Mouse (Mus musculus): ENCODE data around the gene Plekhg3. TPM values are rescaled to one million over a fixed set of nuclear protein-coding genes. Genes with fewer than 3 reads are reported as not detected.

The Plekhg3 gene
- total and polyA plus RNA-seq, 2 experiments, result 16.5 to 17.1 TPM

DNA sequence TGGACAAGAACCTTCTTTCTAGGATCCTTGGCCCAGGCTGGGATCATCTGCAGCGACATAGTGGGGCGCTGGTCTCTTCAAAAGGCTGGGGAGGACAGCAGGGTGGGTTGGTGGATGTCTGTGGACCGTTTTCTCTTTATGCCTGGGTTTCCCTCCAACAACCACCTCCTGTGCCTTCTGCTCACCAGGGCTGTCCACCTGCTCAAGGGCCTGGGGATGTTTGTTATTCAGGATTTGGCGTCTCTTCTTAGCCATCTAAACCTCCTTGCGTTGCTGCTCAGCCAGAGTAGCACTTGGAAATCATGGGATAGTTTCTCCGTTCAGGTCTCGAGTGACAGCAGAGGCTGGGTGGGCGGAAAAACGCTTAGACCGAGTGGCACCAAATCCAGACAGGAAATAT is 35.6 kb downstream of the Plekhg3 start:
- WGBS, result 92% methylated on average over 10 of the region's 10 CpGs
- Histone ChIP-seq H3K4me1 (ENCODE audit: control insufficient read depth, insufficient read depth, low read length) (no peaks in the 10 kb centered on the region), H3K4me3 (ENCODE audit: insufficient read depth, low read depth, low read length) (no peak overlapping the region), H3K27ac (replicated peaks; ENCODE audit: insufficient read depth, low read depth, low read length) (no peak overlapping the region), H3K27me3 (ENCODE audit: control insufficient read depth, insufficient read depth, low read length) (no peaks in the 10 kb centered on the region), H3K36me3 (ENCODE audit: control insufficient read depth, insufficient read depth, low read length) (peaks cover 38% of the 10 kb centered on the region), H3K9ac (ENCODE audit: low read depth, low read length) (no peak overlapping the region), H3K79me2 (ENCODE audit: control insufficient read depth, insufficient read depth, low read length) (no peaks in the 10 kb centered on the region)
- TF ChIP-seq POLR2A (IDR thresholded peaks at IDR 0.05; ENCODE audit: extremely low read depth, insufficient read depth, low read length) (no peak), CTCF (IDR thresholded peaks at IDR 0.05; ENCODE audit: low read depth, low read length) (no peak)
- no peak for DNase-seq (ENCODE audit: extremely low read depth, low read depth, low spot score)

DNA sequence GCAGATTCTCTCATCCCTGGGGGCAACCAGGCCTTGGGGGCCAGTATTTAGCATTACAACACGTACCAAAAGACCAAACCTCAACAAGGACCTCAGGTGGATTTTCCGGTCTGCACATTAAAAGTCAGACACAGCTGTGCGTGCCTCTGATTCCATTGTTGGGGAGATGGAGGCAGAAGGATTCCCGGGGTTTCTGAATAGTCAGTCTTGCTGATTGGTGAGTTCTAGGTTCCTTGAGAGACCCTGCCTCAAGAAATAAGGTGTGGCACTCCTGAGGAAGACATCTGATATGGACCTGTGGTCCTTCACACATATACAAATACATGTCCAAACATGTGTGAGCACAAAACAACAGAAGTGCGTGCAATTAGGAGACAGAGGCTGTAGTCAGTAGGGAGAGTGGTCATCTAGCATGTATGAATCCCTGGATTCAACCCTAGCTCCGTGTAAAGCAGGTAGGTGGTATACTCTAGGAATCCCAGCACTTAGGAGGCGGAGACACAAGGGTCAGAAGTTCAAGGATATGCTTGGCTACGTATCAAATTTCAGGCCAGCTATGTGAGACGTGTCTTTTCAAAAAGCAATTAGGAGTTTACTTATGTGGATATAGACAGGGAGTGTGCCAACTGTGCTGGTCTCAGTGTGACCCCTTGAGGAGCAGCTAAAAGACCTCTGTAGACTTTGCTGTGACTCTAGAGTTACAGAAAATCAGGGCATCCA is 39.7 kb downstream of the Plekhg3 start:
- H3K27me3 ChIP-seq (ENCODE audit: control insufficient read depth, insufficient read depth, low read length), result no peaks in the 10 kb centered on the region
- H3K79me2 ChIP-seq (ENCODE audit: control insufficient read depth, insufficient read depth, low read length), result no peaks in the 10 kb centered on the region
- H3K9ac ChIP-seq (ENCODE audit: low read depth, low read length), result no peak overlapping the region
- H3K4me1 ChIP-seq (ENCODE audit: control insufficient read depth, insufficient read depth, low read length), result no peaks in the 10 kb centered on the region
- peak; percentile 50 for DNase-seq (ENCODE audit: extremely low read depth, low read depth, low spot score)
- no peak for TF ChIP-seq POLR2A (IDR thresholded peaks at IDR 0.05; ENCODE audit: extremely low read depth, insufficient read depth, low read length)
- TF ChIP-seq CTCF (IDR thresholded peaks at IDR 0.05; ENCODE audit: low read depth, low read length), result no peak
- peaks cover 26% of the 10 kb centered on the region for H3K36me3 ChIP-seq (ENCODE audit: control insufficient read depth, insufficient read depth, low read length)
- no peak overlapping the region for H3K27ac ChIP-seq (replicated peaks; ENCODE audit: insufficient read depth, low read depth, low read length)
- H3K4me3 ChIP-seq (ENCODE audit: insufficient read depth, low read depth, low read length), result no peak overlapping the region
- 64% methylated on average over 9 of the region's 9 CpGs for WGBS

DNA sequence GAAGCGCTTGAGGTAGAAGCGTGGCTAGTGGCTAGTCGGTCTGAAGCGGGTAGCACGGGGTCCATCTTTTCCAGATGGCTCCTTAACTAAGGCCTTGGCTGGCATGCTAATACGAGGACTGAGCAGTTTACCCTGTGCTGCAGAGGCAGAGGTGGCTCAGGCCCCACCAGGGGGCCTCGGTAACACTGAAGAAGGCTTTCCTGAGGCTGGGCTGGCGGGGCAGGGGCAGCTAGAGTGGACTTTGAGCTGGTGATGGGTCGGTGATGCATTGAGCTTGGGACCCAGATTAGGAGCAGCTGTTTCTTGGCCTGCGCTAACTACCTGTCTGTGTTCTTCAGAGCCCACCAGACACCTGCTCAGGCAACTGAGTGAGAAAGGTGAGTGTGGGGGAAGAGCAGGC is 40.6 kb downstream of the Plekhg3 start:
- no peaks in the 10 kb centered on the region for H3K4me1 ChIP-seq (ENCODE audit: control insufficient read depth, insufficient read depth, low read length)
- H3K27me3 ChIP-seq (ENCODE audit: control insufficient read depth, insufficient read depth, low read length), result no peaks in the 10 kb centered on the region
- H3K9ac ChIP-seq (ENCODE audit: low read depth, low read length), result no peak overlapping the region
- H3K4me3 ChIP-seq (ENCODE audit: insufficient read depth, low read depth, low read length), result no peak overlapping the region
- peaks cover 25% of the 10 kb centered on the region for H3K36me3 ChIP-seq (ENCODE audit: control insufficient read depth, insufficient read depth, low read length)
- H3K79me2 ChIP-seq (ENCODE audit: control insufficient read depth, insufficient read depth, low read length), result no peaks in the 10 kb centered on the region
- 88% methylated on average over 10 of the region's 10 CpGs for WGBS
- no peak for TF ChIP-seq POLR2A (IDR thresholded peaks at IDR 0.05; ENCODE audit: extremely low read depth, insufficient read depth, low read length)
- no peak for TF ChIP-seq CTCF (IDR thresholded peaks at IDR 0.05; ENCODE audit: low read depth, low read length)
- H3K27ac ChIP-seq (replicated peaks; ENCODE audit: insufficient read depth, low read depth, low read length), result no peak overlapping the region
- no peak for DNase-seq (ENCODE audit: extremely low read depth, low read depth, low spot score)

DNA sequence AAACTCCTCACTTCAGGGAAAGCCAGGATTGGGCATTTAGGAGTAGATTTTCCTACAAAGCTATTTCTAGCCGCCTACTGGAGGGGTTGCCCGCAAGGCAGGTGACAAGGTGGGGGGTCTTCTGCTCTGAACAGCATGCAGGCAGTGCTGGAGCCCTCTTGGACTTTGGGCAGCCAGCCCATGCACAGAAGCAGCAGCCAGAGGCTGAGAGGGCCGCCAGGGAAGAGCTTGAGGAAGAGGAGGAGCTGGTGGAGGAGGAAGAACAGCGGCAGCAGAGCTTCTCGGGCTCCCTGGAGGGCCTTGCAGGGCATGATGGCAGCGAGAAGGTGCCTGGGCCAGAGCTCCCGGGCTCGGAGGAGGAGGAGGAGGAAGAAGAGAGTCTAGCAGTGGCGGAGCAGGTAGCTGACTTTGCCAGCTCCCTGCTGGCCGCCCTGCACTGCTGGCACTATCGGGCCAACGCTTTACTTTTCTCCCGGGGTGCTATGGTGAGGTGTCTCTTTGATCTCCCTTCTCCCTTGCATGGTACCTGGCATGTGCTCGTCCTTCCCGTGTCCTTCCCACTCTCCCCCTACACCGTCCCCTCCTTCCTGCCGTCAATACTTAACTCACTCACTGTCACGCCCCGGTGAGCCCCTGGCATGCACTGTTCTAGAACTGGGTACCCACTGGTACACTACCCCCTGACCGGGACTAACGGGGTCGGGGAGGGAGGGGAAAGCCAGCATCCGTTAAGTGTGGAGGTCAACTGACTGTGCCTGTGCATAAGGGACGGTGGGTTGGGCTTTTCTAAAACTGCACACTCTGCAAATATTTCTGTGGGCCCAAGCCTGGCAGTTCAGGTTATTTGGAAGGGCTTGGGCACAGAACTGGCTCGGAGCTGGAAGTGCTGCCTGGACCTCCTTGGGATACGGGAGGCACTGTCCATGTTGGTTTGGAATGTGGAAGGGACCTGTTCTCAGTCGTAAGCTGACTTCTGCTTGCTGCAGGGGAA is 41.9 kb downstream of the Plekhg3 start:
- no peak overlapping the region for H3K27ac ChIP-seq (replicated peaks; ENCODE audit: insufficient read depth, low read depth, low read length)
- no peak overlapping the region for H3K4me3 ChIP-seq (ENCODE audit: insufficient read depth, low read depth, low read length)
- H3K79me2 ChIP-seq (ENCODE audit: control insufficient read depth, insufficient read depth, low read length), result no peaks in the 10 kb centered on the region
- no peak overlapping the region for H3K9ac ChIP-seq (ENCODE audit: low read depth, low read length)
- peaks cover 24% of the 10 kb centered on the region for H3K36me3 ChIP-seq (ENCODE audit: control insufficient read depth, insufficient read depth, low read length)
- WGBS, result 85% methylated on average over 27 of the region's 27 CpGs
- no peak for TF ChIP-seq CTCF (IDR thresholded peaks at IDR 0.05; ENCODE audit: low read depth, low read length)
- TF ChIP-seq POLR2A (IDR thresholded peaks at IDR 0.05; ENCODE audit: extremely low read depth, insufficient read depth, low read length), result no peak
- H3K4me1 ChIP-seq (ENCODE audit: control insufficient read depth, insufficient read depth, low read length), result no peaks in the 10 kb centered on the region
- no peak for DNase-seq (ENCODE audit: extremely low read depth, low read depth, low spot score)
- H3K27me3 ChIP-seq (ENCODE audit: control insufficient read depth, insufficient read depth, low read length), result no peaks in the 10 kb centered on the region

DNA sequence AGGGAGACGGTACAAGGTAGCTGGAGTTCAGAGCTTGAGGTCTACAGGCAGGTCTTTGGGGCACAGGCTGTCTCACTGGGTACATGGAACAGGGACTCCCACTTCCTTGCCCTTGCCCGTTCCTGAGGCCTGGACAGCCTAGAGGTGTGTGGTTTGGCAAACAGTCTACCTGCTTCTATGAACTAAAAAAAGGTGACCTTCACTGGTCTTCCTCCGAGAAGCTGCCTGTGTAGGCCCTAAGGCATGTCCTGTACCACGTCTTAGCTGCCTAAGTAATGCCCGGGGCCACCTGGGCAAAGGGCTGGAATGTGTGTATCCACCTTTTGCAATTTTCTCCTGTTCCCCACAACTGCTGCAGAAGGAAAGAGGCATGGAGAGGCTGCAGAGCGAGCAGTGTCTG is 42.7 kb downstream of the Plekhg3 start:
- Histone ChIP-seq H3K4me3 (ENCODE audit: insufficient read depth, low read depth, low read length) (no peak overlapping the region), H3K36me3 (ENCODE audit: control insufficient read depth, insufficient read depth, low read length) (peaks cover 19% of the 10 kb centered on the region), H3K27ac (replicated peaks; ENCODE audit: insufficient read depth, low read depth, low read length) (no peak overlapping the region), H3K4me1 (ENCODE audit: control insufficient read depth, insufficient read depth, low read length) (no peaks in the 10 kb centered on the region), H3K79me2 (ENCODE audit: control insufficient read depth, insufficient read depth, low read length) (no peaks in the 10 kb centered on the region), H3K9ac (ENCODE audit: low read depth, low read length) (no peak overlapping the region), H3K27me3 (ENCODE audit: control insufficient read depth, insufficient read depth, low read length) (no peaks in the 10 kb centered on the region)
- DNase-seq (ENCODE audit: extremely low read depth, low read depth, low spot score), result no peak
- TF ChIP-seq CTCF (IDR thresholded peaks at IDR 0.05; ENCODE audit: low read depth, low read length) (no peak), POLR2A (IDR thresholded peaks at IDR 0.05; ENCODE audit: extremely low read depth, insufficient read depth, low read length) (no peak)
- 97% methylated on average over 6 of the region's 6 CpGs for WGBS

Data from liver, adult 2 months (tissue).